ENCODE assay signal across 23 mouse cellular contexts in the genomic region with DNA sequence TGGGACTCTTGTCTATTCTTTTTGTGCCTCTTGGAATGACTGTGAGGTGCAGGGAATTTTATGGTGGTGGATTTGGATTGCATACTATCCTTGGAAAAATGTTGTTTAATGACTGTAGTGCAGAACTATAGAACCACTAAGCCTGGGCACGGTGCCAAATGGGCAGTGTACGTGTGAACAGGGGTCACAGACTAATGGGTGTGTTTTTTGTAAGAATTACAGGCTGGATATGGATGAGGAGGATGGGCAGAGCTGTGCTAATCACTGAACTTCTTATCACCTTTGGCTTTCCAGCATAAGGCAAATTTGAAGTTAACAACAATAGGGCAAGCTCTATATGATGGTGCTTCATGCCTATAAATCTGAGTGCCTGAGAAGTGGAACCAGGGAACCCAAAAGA. TPM values are rescaled to one million over a fixed set of nuclear protein-coding genes. Genes with fewer than 3 reads are reported as not detected.
DNase-seq lines count a peak whose midpoint lies in the region; ATAC-seq lines count a peak whose summit lies in the region.
"Had no signal": no experiment of that assay in that cellular context is flagged by ENCODE, and none has a peak within 500 bp of the region (broad histone marks: within the 10 kb centered on the region; RNA-seq: fewer than 3 reads in every experiment).

No protein-coding gene starts in this region.

- no peaks in the 10 kb centered on the region for H3K27me3 ChIP-seq in embryonic facial prominence, embryonic 14.5 days (replicated peaks; ENCODE audit: control insufficient read depth, insufficient read depth, low read length)
- H3K27me3 ChIP-seq in embryonic facial prominence, embryonic 10.5 days (replicated peaks; ENCODE audit: low read depth, poor library complexity, severe bottlenecking): no peaks in the 10 kb centered on the region
- H3K27me3 ChIP-seq: embryonic facial prominence, embryonic 12.5 days; hindbrain, embryonic 13.5 days; kidney, embryonic 15.5 days; lung, embryonic 15.5 days; midbrain, embryonic 13.5 days; neural tube, embryonic 12.5 days; Patski had no signal

- peak; percentile 22 for DNase-seq in embryonic facial prominence, embryonic 14.5 days (ENCODE audit: low spot score)
- DNase-seq in embryonic facial prominence, embryonic 10.5 days (ENCODE audit: low spot score): no peak
- DNase-seq in kidney, postnatal 10 days: peak; percentile 43
- DNase-seq in kidney, postnatal 14 days: no peak
- DNase-seq in right cerebral cortex, postnatal 14 days: peak; percentile 37
- DNase-seq in right cerebral cortex, postnatal 25 days: no peak
- DNase-seq in cerebellum, adult 9-11 months: no peak
- DNase-seq: adrenal gland, postnatal 10 days; cerebellum, adult 9-10 months; gastrocnemius, postnatal 25 days; heart, postnatal 10 days; liver, embryonic 13.5 days; thymus, postnatal 36 days had no signal

- no peak overlapping the region for H3K9ac ChIP-seq in embryonic facial prominence, embryonic 14.5 days (ENCODE audit: low read depth, low read length)
- H3K9ac ChIP-seq: embryonic facial prominence, embryonic 12.5 days; hindbrain, embryonic 13.5 days; kidney, embryonic 15.5 days; liver, embryonic 13.5 days; lung, embryonic 15.5 days; midbrain, embryonic 13.5 days; neural tube, embryonic 12.5 days had no signal

- ATAC-seq in embryonic facial prominence, embryonic 14.5 days (ENCODE audit: low read depth): no peak
- peak; percentile 59 for ATAC-seq in megakaryocyte-erythroid progenitor cell, adult 5-6 weeks (replicated peaks; ENCODE audit: low FRiP score, low TSS enrichment, poor library complexity, severe bottlenecking)
- ATAC-seq: inflammation-experienced regulatory T-cells, adult 6 months; midbrain, embryonic 13.5 days; Patski had no signal

- 64% methylated on average over 2 of the region's 2 CpGs for WGBS in embryonic facial prominence, embryonic 14.5 days
- 80% methylated on average over 2 of the region's 2 CpGs for WGBS in embryonic facial prominence, embryonic 10.5 days

- no peaks in the 10 kb centered on the region for H3K4me1 ChIP-seq in embryonic facial prominence, embryonic 14.5 days (ENCODE audit: control insufficient read depth, insufficient read depth, low read length)
- no peaks in the 10 kb centered on the region for H3K4me1 ChIP-seq in embryonic facial prominence, embryonic 10.5 days
- H3K4me1 ChIP-seq: embryonic facial prominence, embryonic 12.5 days; heart, embryonic 10.5 days; hindbrain, embryonic 13.5 days; liver, embryonic 13.5 days; lung, embryonic 15.5 days; midbrain, embryonic 13.5 days; neural tube, embryonic 12.5 days had no signal

- no peaks in the 10 kb centered on the region for H3K36me3 ChIP-seq in embryonic facial prominence, embryonic 14.5 days (ENCODE audit: control insufficient read depth, insufficient read depth, low read length)
- no peaks in the 10 kb centered on the region for H3K36me3 ChIP-seq in embryonic facial prominence, embryonic 10.5 days (replicated peaks)
- H3K36me3 ChIP-seq: embryonic facial prominence, embryonic 12.5 days; heart, embryonic 10.5 days; hindbrain, embryonic 13.5 days; kidney, embryonic 15.5 days; liver, embryonic 13.5 days; lung, embryonic 15.5 days; midbrain, embryonic 13.5 days; neural tube, embryonic 12.5 days had no signal

- no peak overlapping the region for H3K4me3 ChIP-seq in embryonic facial prominence, embryonic 14.5 days (ENCODE audit: low read depth, low read length)
- H3K4me3 ChIP-seq in embryonic facial prominence, embryonic 10.5 days: no peak overlapping the region
- H3K4me3 ChIP-seq: embryonic facial prominence, embryonic 12.5 days; heart, embryonic 10.5 days; hindbrain, embryonic 13.5 days; kidney, embryonic 15.5 days; liver, embryonic 13.5 days; lung, embryonic 15.5 days; midbrain, embryonic 13.5 days; neural tube, embryonic 12.5 days had no signal

- no peak overlapping the region for H3K27ac ChIP-seq in embryonic facial prominence, embryonic 14.5 days (replicated peaks; ENCODE audit: low read depth, low read length)
- H3K27ac ChIP-seq in embryonic facial prominence, embryonic 10.5 days (replicated peaks): no peak overlapping the region
- H3K27ac ChIP-seq: embryonic facial prominence, embryonic 12.5 days; heart, embryonic 10.5 days; hindbrain, embryonic 13.5 days; kidney, embryonic 15.5 days; liver, embryonic 13.5 days; lung, embryonic 15.5 days; midbrain, embryonic 13.5 days; neural tube, embryonic 12.5 days had no signal

- no peaks in the 10 kb centered on the region for H3K9me3 ChIP-seq in embryonic facial prominence, embryonic 14.5 days (ENCODE audit: control insufficient read depth, low read length)
- no peaks in the 10 kb centered on the region for H3K9me3 ChIP-seq in embryonic facial prominence, embryonic 10.5 days
- H3K9me3 ChIP-seq: embryonic facial prominence, embryonic 12.5 days; heart, embryonic 10.5 days; hindbrain, embryonic 13.5 days; kidney, embryonic 15.5 days; liver, embryonic 13.5 days; lung, embryonic 15.5 days; midbrain, embryonic 13.5 days; neural tube, embryonic 12.5 days had no signal

- H3K4me2 ChIP-seq in embryonic facial prominence, embryonic 14.5 days (ENCODE audit: low read depth, low read length): no peak overlapping the region
- H3K4me2 ChIP-seq: embryonic facial prominence, embryonic 12.5 days; hindbrain, embryonic 13.5 days; kidney, embryonic 15.5 days; liver, embryonic 13.5 days; lung, embryonic 15.5 days; midbrain, embryonic 13.5 days; neural tube, embryonic 12.5 days had no signal

RNA-seq across cellular contexts. Expression of gene Ybx3, which starts 14.8 kb away (rescaled TPM):
- 67.8 and 90.2 TPM in 2 replicates for polyA plus RNA-seq in embryonic facial prominence, embryonic 14.5 days (2014; fragmentation: Nextera tagmentation; extraction: Ambion mirVana)
- 44.2 and 44.7 TPM in 2 replicates for polyA plus RNA-seq in embryonic facial prominence, embryonic 10.5 days (2016; fragmentation: Nextera tagmentation; extraction: Ambion mirVana)
- 620 and 624 TPM in 2 replicates for total RNA-seq in megakaryocyte-erythroid progenitor cell, adult 5-6 weeks (2014; fragmentation: Nextera tagmentation)
- 689 and 900 TPM in 2 replicates for total RNA-seq in megakaryocyte-erythroid progenitor cell, adult 5-6 weeks (2017)

RNA-seq across cellular contexts. Expression of gene Styk1, which starts 49.6 kb away (rescaled TPM):
- polyA plus RNA-seq in embryonic facial prominence, embryonic 14.5 days (2014; fragmentation: Nextera tagmentation; extraction: Ambion mirVana): 1.2 and 2.0 TPM in 2 replicates
- polyA plus RNA-seq in embryonic facial prominence, embryonic 10.5 days (2016; fragmentation: Nextera tagmentation; extraction: Ambion mirVana): 0.56 and 0.67 TPM in 2 replicates
- 0.39 TPM in 1 of 2 replicates, not detected in the other for total RNA-seq in megakaryocyte-erythroid progenitor cell, adult 5-6 weeks (2014; fragmentation: Nextera tagmentation)
- 1.3 and 1.6 TPM in 2 replicates for total RNA-seq in megakaryocyte-erythroid progenitor cell, adult 5-6 weeks (2017)
- polyA plus RNA-seq: inflammation-experienced regulatory T-cells, adult 6 months had no signal

Comparison
In these comparisons a context has a peak if more than half of its experiments do, and no peak if none do; other contexts are left out.
1. DNase-seq: peak in embryonic facial prominence, embryonic 14.5 days (single experiment), kidney, postnatal 10 days (single experiment) and right cerebral cortex, postnatal 14 days (single experiment); none in embryonic facial prominence, embryonic 10.5 days (single experiment), kidney, postnatal 14 days (single experiment), right cerebral cortex, postnatal 25 days (single experiment) and cerebellum, adult 9-11 months (single experiment).